31 mouse cellular contexts compared by ENCODE assay signal in the genomic region with DNA sequence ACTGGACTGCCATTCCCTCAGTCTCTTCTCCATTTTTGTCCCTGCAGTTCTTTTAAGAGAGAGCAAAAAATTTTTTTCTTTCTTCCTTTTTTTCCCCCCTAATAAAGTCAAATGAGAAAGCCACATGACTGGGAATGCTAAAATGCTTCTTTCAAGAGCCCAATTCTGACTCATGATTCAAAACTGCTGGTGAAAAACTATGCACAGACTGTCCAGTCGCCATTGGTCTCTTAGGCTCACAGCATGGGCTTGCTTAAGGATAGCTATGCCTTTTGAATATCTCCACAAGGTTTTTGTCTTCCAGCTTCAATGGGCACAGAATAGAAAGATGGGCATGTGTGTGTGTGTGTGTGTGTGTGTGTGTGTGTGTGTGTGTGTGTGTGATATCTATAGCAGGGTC.
DNase-seq lines count a peak whose midpoint lies in the region; ATAC-seq lines count a peak whose summit lies in the region.
"Had no signal": no experiment of that assay in that cellular context is flagged by ENCODE, and none has a peak within 500 bp of the region (broad histone marks: within the 10 kb centered on the region; RNA-seq: fewer than 3 reads in every experiment).

No protein-coding gene starts in this region.

- no peak overlapping the region for H3K9ac ChIP-seq in embryonic facial prominence, embryonic 13.5 days
- H3K9ac ChIP-seq: embryonic facial prominence, embryonic 15.5 days; forebrain, embryonic 13.5 days; heart, embryonic 13.5 days; hindbrain, embryonic 14.5 days had no signal

- H3K4me1 ChIP-seq in embryonic facial prominence, embryonic 13.5 days, result 0 out of 2 replicates have a peak, but pooled peaks cover 7% of the 10 kb centered on the region
- H3K4me1 ChIP-seq in embryonic facial prominence, embryonic 10.5 days, result peaks cover 8% of the 10 kb centered on the region; the same call in 1 of the 2 replicates
- H3K4me1 ChIP-seq: embryonic facial prominence, embryonic 15.5 days; forebrain, embryonic 13.5 days had no signal

- 74% methylated on average over 1 of the region's 1 CpGs for WGBS in embryonic facial prominence, embryonic 13.5 days
- 64% methylated on average over 1 of the region's 1 CpGs for WGBS in embryonic facial prominence, embryonic 10.5 days

- H3K9me3 ChIP-seq in embryonic facial prominence, embryonic 13.5 days, result no peaks in the 10 kb centered on the region
- H3K9me3 ChIP-seq in embryonic facial prominence, embryonic 10.5 days, result no peaks in the 10 kb centered on the region
- H3K9me3 ChIP-seq: embryonic facial prominence, embryonic 15.5 days; forebrain, embryonic 10.5 days; forebrain, embryonic 13.5 days; heart, embryonic 10.5 days; heart, embryonic 13.5 days had no signal

- DNase-seq in embryonic facial prominence, embryonic 10.5 days (ENCODE audit: low spot score), result no peak
- DNase-seq in NIH3T3 (ENCODE audit: low read depth), result peak; percentile 80
- DNase-seq in fibroblast of lung, adult 2 months (ENCODE audit: low read depth), result peak; percentile 44
- DNase-seq in cerebellum, adult 8-10 months, result no peak
- DNase-seq in urinary bladder, postnatal 14 days (ENCODE audit: low spot score), result no peak
- DNase-seq: adrenal gland, adult 8-10 months; adrenal gland, postnatal 25 days; cerebellum, adult 2 months; cerebellum, postnatal 10 days; cerebellum, postnatal 36 days; embryo, embryonic 11 days; gastrocnemius, adult 2 months; gastrocnemius, postnatal 25 days; heart, adult 2 months; heart, postnatal 14 days; heart, postnatal 4 days; kidney, adult 18-20 months had no signal

- ATAC-seq in embryonic facial prominence, embryonic 13.5 days (ENCODE audit: insufficient number of reproducible peaks, insufficient read depth, low FRiP score, low TSS enrichment, low read depth), result no peak
- no peak for ATAC-seq in cerebellum, adult (ENCODE audit: insufficient number of reproducible peaks, low FRiP score, low TSS enrichment)
- ATAC-seq: activated CD4-positive, CD25-positive, alpha-beta regulatory T cell, adult 4 months; forebrain, embryonic 13.5 days; forebrain, embryonic 16.5 days; hindbrain, postnatal 0 days; inflammation-experienced regulatory T-cells, adult 6 months; intestine, embryonic 16.5 days had no signal

- no peak overlapping the region for H3K4me2 ChIP-seq in embryonic facial prominence, embryonic 13.5 days
- H3K4me2 ChIP-seq: embryonic facial prominence, embryonic 15.5 days; forebrain, embryonic 13.5 days; heart, embryonic 13.5 days; hindbrain, embryonic 14.5 days had no signal

- no peaks in the 10 kb centered on the region for H3K27me3 ChIP-seq in embryonic facial prominence, embryonic 13.5 days
- H3K27me3 ChIP-seq in embryonic facial prominence, embryonic 10.5 days (replicated peaks; ENCODE audit: low read depth, poor library complexity, severe bottlenecking), result no peaks in the 10 kb centered on the region
- H3K27me3 ChIP-seq: embryonic facial prominence, embryonic 15.5 days; forebrain, embryonic 13.5 days; heart, embryonic 13.5 days had no signal

- H3K36me3 ChIP-seq in embryonic facial prominence, embryonic 13.5 days, result peaks cover 19% of the 10 kb centered on the region
- H3K36me3 ChIP-seq in embryonic facial prominence, embryonic 10.5 days (replicated peaks), result peaks cover 27% of the 10 kb centered on the region

- peak overlapping the region; percentile 28; the same call in 1 of the 2 replicates for H3K27ac ChIP-seq in embryonic facial prominence, embryonic 13.5 days
- no peak overlapping the region for H3K27ac ChIP-seq in embryonic facial prominence, embryonic 10.5 days (replicated peaks)
- H3K27ac ChIP-seq: embryonic facial prominence, embryonic 15.5 days; forebrain, embryonic 10.5 days; forebrain, embryonic 13.5 days; gastrocnemius, adult 2 months; heart, adult 2 months; heart, embryonic 10.5 days; heart, embryonic 13.5 days; hindbrain, embryonic 14.5 days; hindbrain, postnatal 0 days had no signal

- no peak overlapping the region for H3K4me3 ChIP-seq in embryonic facial prominence, embryonic 13.5 days
- H3K4me3 ChIP-seq in embryonic facial prominence, embryonic 10.5 days, result no peak overlapping the region
- H3K4me3 ChIP-seq: embryonic facial prominence, embryonic 15.5 days; erythroblast, embryonic 14.5 days; forebrain, embryonic 10.5 days; forebrain, embryonic 13.5 days; gastrocnemius, adult 2 months; heart, adult 2 months; heart, embryonic 10.5 days; heart, embryonic 13.5 days had no signal

Comparison
In these comparisons a context has a peak if more than half of its experiments do, and no peak if none do; other contexts are left out.
1. DNase-seq: peak in NIH3T3 (single experiment) and fibroblast of lung, adult 2 months (single experiment); none in embryonic facial prominence, embryonic 10.5 days (single experiment), cerebellum, adult 8-10 months (single experiment) and urinary bladder, postnatal 14 days (single experiment).